Mouse (Mus musculus) erythroid progenitor cell, adult 5-6 weeks (primary cell): ENCODE results near the gene Fgf12. TPM values are rescaled to one million over a fixed set of nuclear protein-coding genes. Genes with fewer than 3 reads are reported as not detected.

Experiments
- ATAC-seq: replicated peaks from 2 replicates; pipeline ENCODE4 v1.8.0; 2016; ENCODE audit warnings: moderate number of reproducible peaks, mild to moderate bottlenecking, moderate TSS enrichment, inconsistent platforms; ENCODE audit not compliant: poor library complexity, low FRiP score, severe bottlenecking
- total RNA-seq, 2 experiments: library from RNA; stranded (forward) in 1 of 2; stranded (reverse) in 1 of 2; fragments of 150-400 nt in 1 of 2; fragments of 186-747, 209-891 nt in 1 of 2; gene quantifications; 2 replicates each; pipeline versions ENCODE4 v1.2.3 to v1.2.4; 2015 to 2017; ENCODE audit warnings: low replicate concordance in 2 of 2

The Fgf12 gene
- total RNA-seq, 2 experiments from 2014 or later = not detected

- no peak for ATAC-seq
Measured at GRCm38 (mm10) chr16:28491711-28492110, 261.2 kb downstream of the Fgf12 start.

- no peak for ATAC-seq
Measured at GRCm38 (mm10) chr16:28490515-28490914, 262.4 kb downstream of the Fgf12 start.

GRCm38 (mm10) chr16:28484920-28485319 lies 267.9 kb downstream of the Fgf12 start:
- no peak for ATAC-seq

DNA sequence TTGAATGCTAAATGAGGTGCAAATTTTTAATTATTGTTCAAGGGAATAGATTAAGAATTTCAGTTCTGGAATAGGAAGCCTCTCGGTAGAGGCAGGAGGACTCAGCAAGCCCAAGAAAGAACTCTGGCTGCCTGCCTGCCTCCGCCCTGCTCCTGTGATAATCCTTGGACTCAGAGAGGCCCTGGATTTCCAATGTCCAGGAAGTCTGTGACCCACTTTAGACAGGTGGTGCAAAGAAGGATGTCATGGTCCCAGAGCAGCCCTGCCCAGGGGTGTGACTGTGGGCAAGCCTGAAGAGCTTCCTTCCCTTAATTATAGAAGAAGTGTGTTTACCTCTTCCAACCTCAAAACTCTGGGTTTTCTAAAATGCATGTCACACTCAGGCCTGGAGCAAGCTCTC lies 273.8 kb downstream of the Fgf12 start:
- no peak for ATAC-seq

DNA sequence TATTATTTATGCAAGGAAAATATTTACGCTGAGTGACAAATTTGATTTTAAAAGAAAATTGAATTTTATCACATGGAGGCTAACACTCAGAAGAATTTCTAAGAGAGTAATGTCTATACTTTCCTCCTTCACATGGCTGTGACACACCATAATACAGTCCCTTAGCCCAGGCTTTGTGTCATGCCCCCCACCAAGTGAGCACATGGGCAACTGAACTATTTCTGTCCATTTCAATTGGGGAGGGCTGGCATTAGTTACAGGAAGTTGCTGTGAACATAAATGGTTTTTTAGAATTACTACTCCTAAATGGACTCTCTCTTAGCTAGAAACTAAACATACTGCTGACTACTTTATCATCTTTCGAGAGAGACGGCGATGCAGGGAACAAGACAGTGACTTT lies 276.2 kb downstream of the Fgf12 start:
- no peak for ATAC-seq

DNA sequence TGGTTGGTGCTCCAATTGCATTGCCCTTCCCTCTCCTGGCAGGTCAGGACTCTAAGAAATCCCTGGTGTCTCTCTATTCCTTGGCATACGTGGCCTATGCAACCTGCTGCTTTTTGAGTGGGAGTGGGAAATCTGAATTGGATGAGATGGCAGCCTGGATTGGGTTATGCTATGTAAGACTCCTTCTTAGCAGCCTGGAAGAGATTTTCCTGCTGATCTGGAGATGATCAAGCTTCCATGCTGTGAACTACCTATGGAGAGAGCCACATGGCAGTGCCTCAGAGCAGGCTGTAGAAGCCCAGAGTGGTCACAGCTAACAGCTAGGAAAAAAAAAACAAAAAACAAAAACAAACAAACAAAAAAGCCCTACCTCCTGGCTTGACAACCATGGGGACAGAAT lies 277.3 kb downstream of the Fgf12 start:
- ATAC-seq = no peak

GRCm38 (mm10) chr16:28454821-28455220 lies 298.0 kb downstream of the Fgf12 start:
- ATAC-seq = no peak

GRCm38 (mm10) chr16:28447114-28447455 lies 305.8 kb downstream of the Fgf12 start:
- no peak for ATAC-seq

GRCm38 (mm10) chr16:28446334-28447113 lies 306.3 kb downstream of the Fgf12 start:
- ATAC-seq = no peak

DNA sequence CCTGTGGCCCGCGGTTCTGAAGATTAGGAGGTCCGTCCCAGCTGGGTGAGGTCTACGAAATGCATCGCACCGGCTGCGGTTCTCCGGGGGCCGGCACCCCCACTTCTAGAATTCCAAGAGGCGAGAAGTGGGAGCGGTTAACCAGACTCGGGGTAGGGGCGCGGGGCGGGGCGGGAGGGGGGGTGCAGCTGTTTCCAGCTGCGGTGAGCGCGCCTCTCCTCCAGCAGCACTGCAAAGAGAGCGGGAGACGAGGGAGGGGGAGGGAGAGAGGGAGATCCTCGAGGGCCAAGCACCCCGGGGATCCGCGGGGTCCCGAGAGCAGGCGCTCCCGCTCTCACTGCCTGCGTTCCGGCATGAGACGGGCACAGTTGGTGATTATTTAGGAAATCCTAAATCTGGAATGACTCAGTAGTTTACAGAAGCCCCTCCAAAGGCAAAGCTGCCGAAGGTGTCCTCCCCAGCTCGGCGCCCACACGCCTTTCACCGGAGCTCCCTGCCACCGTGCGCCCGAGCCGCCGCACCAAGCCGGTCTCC lies 307.0 kb downstream of the Fgf12 start:
- no peak for ATAC-seq

DNA sequence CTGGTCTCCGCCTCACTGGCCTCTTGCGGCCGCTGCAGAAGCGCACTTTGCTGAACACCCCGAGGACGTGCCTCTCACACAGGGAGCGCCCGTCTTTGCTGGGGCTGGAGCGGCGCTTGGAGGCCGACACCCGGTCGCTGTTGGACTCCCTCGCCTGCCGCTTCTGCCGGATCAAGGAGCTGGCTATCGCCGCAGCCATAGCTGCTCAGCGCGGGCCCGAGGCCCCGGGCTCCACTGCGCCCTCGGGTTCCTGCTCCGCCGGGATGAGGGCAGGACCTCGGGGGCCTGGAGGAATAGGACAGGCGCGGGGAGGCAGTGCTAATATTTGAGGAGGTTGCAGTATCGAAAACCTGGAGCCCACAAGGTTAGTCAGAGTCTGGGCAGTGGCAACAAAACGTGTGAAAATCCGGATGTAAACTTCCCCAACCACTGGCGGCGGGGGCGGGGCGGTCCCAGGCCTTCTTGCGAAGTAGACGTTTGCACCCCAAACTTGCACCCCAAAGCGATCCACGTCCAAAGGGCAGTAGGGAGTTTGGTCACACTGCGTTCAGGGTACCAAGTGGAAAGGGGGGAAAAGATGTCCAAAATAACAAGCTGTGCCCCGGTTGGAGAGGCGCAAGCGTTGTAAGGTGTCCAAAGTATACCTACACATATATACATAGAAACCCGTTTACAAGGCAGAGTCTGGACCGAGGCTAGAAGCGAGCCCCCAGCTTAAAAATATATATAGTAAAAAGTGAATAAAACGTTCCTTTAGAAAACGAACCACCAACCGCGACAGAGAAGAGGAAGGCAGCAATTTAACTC lies 307.7 kb downstream of the Fgf12 start:
- no peak for ATAC-seq

DNA sequence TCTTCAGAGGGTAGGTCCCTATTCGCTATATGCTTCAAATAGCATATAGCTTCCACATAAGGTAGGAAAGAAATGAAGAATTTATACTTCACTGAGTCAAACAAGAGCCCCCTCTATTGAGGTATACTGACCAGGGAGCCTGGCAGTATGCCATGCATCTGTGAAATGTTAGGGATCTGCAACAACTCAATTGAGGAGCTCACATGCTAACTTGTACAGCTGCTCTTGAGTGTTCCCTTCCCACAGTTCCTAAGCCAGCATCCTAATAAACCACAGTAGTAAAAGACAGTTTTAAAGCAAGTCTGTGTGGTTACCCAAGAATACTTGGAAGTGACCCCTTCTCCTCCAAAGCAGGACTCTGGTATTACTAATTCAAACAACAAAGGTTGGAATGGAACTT lies 331.3 kb downstream of the Fgf12 start:
- no peak for ATAC-seq

DNA sequence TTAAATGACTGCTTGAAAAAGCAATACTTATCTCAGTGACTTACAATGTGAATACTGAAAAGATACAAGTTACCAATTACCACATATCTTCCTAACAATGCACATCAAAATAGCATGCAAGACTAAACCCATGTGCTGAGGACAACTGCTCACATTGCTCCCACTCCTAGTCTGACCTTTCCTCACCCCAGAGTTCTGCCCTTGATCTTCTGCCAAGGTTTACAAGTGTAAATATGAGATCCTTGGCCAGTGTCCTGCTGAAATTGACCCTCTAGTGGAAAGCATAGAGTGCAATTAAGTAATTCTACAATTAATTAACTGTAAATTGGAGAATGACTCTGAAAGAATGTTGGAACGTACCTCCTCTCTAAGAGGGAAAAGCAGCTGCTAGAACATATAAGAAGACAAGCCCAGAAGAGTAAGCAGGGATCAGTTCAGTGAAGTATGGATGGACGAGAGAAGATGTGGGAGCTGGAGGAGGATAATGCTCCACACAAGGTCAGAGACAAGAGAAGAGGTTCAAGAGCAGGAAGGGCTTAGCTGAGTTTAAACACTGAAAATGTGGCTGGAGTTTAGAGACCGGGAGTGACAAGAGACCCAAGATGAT lies 333.1 kb downstream of the Fgf12 start:
- ATAC-seq = no peak

DNA sequence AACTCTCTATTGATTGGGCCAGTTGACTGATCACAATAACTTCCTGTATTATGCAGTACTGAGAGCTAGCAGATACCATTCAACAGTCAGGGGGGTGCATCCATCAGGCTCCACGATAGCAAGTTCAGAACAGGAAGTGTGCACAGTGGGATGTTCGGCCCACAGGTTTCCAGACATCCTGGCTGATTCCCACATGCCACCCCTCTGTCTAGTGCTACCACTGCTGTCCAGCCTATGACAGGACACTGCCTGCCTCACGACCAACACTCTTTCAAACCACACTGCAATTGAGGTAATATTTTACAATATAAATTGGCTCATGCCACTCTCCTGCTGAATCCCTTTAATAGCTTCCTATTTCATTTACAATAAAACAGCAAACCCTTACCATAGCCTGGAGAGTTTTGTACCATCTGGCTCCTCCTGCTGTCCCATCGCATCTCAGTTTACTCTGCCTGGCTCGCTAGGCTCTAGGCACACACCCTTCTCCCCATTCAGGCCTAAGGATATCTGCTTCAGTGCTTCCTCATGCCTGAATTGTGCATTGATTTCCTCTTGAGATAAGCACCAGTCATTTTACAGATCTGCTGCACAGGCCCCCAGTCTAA lies 341.6 kb downstream of the Fgf12 start:
- ATAC-seq = no peak

GRCm38 (mm10) chr16:28408294-28408693 lies 344.6 kb downstream of the Fgf12 start:
- no peak for ATAC-seq

- no peak for ATAC-seq
Measured at GRCm38 (mm10) chr16:28407892-28408291, 345.0 kb downstream of the Fgf12 start.

DNA sequence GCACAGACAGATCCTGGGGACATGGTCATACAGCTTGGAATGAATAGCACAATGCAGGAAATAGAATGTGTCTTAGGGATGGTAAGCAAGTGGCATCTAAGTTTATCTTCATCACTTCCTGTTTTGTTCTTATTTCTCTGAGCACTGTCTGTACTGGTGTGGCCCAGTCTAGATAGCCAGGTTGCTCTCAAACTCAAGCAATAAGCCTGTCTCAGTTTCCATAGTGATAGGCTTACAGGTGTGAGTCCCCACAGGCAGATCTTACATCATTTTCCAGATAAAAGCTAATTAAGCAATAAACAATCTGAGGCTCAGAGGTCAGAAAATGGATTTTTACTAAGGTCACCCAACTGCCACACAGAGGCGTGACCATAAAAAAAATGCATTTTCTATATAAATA lies 348.7 kb downstream of the Fgf12 start:
- no peak for ATAC-seq

DNA sequence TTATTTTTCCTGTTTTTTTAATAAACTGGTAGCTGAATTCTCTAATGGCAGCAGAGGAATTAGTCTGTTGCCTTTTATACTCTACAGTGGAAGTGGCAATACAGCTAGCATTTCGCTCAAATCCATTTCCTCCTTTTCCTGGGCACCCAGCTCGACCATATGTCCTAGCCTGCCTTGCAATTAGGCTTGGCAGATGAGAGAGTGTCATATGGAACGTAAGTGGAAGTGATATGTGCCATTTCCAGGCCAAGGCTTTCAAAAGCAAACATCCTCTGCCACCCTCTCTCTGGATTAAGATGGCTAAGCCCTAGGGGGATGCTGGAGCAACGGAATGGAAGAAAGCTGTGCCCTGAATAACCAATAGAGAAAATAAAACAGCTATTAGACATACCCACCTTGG lies 350.2 kb downstream of the Fgf12 start:
- ATAC-seq = no peak

GRCm38 (mm10) chr16:28391283-28391682 lies 361.6 kb downstream of the Fgf12 start:
- ATAC-seq = no peak

GRCm38 (mm10) chr16:28389114-28389513 lies 363.8 kb downstream of the Fgf12 start:
- no peak for ATAC-seq
